Mouse (Mus musculus) liver, embryonic 15.5 days (tissue): ENCODE measurements at regions not wholly inside any gene's neighbourhood (a gene's known extent, or its start where the extent isn't known, plus 50 kb on each side); places are given as distances from the start of the nearest gene placed in this dataset. TPM values are rescaled to one million over a fixed set of nuclear protein-coding genes. Genes with fewer than 3 reads are reported as not detected.

ENCODE experiments used
- ATAC-seq: fragments of 200-750 bp; cut with Nextera tagmentation; 2 replicates; pipeline ENCODE4 v1.8.0; 2017; ENCODE audit warnings: moderate number of reproducible peaks, mild to moderate bottlenecking, moderate library complexity; ENCODE audit not compliant: insufficient read depth
- H3K27ac ChIP-seq: fragments of 300-500 bp; sonication (generic); replicated peaks from 2 replicates; pipeline ENCODE4 v1.5.1; 2015; ENCODE audit warnings: mild to moderate bottlenecking, inconsistent platforms
- H3K27me3 ChIP-seq: fragments of 300-500 bp; sonication (generic); 2 replicates; pipeline ENCODE4 v1.6.1; 2015; ENCODE audit warnings: mild to moderate bottlenecking, inconsistent platforms
- H3K36me3 ChIP-seq: fragments of 300-500 bp; sonication (generic); replicated peaks from 2 replicates; pipeline ENCODE4 v1.6.1; 2015; ENCODE audit warnings: moderate library complexity, mild to moderate bottlenecking, inconsistent platforms
- H3K4me1 ChIP-seq: fragments of 300-500 bp; sonication (generic); replicated peaks from 2 replicates; pipeline ENCODE4 v1.6.1; 2015; ENCODE audit warnings: inconsistent platforms
- H3K4me2 ChIP-seq: fragments of 300-500 bp; sonication (generic); 2 replicates; pipeline ENCODE4 v1.6.1; 2015; ENCODE audit warnings: moderate library complexity, mild to moderate bottlenecking, inconsistent platforms
- H3K4me3 ChIP-seq: fragments of 300-500 bp; sonication (generic); replicated peaks from 2 replicates; pipeline ENCODE4 v1.5.1; 2015; ENCODE audit warnings: mild to moderate bottlenecking, inconsistent platforms
- H3K9ac ChIP-seq: fragments of 300-500 bp; sonication (generic); 2 replicates; pipeline ENCODE4 v1.6.1; 2015; ENCODE audit warnings: moderate library complexity, mild to moderate bottlenecking, inconsistent platforms
- H3K9me3 ChIP-seq: fragments of 300-500 bp; sonication (generic); replicated peaks from 2 replicates; pipeline ENCODE4 v1.6.1; 2016; ENCODE audit warnings: inconsistent platforms
- WGBS: fragments of 180-500 bp; shearing (Covaris S2); methylation state at CpG from one replicate; pipeline ENCODE4 v1.1.7; 2015; ENCODE audit warnings: mixed read lengths; ENCODE audit not compliant: insufficient replicate concordance; 5-methylcytosine and 5-hydroxymethylcytosine counted together
- microRNA-seq: library from miRNA; unstranded; fragments of <30 nt; microRNA quantifications from one replicate; pipeline ENCODE4, GENCODE M21; 2016

- 71% methylated on average over 5 of the region's 5 CpGs for WGBS
- H3K9me3 ChIP-seq = no peaks in the 10 kb centered on the region
- H3K36me3 ChIP-seq = peaks cover 13% of the 10 kb centered on the region
- ATAC-seq = no peak; the same call in 1 of the 2 replicates
- no peak overlapping the region for H3K27ac ChIP-seq
- H3K4me3 ChIP-seq = no peak overlapping the region
- H3K4me1 ChIP-seq = no peaks in the 10 kb centered on the region
- no peak overlapping the region for H3K4me2 ChIP-seq
- H3K27me3 ChIP-seq = no peaks in the 10 kb centered on the region
- H3K9ac ChIP-seq = no peak overlapping the region
Observed at GRCm38 (mm10) chr13:119364160-119364559, 64.2 kb upstream of the Paip1 start.

GRCm38 (mm10) chr13:119367544-119367943 lies 60.9 kb upstream of the Paip1 start:
- Histone ChIP-seq H3K27ac (no peak overlapping the region), H3K4me3 (no peak overlapping the region), H3K36me3 (peaks cover 20% of the 10 kb centered on the region), H3K4me1 (no peaks in the 10 kb centered on the region), H3K4me2 (no peak overlapping the region), H3K27me3 (no peaks in the 10 kb centered on the region), H3K9ac (no peak overlapping the region), H3K9me3 (no peaks in the 10 kb centered on the region)
- ATAC-seq = no peak
- 48% methylated on average over 5 of the region's 5 CpGs for WGBS

- Histone ChIP-seq H3K36me3 (peaks cover 11% of the 10 kb centered on the region; the same call in 1 of the 2 replicates), H3K27me3 (no peaks in the 10 kb centered on the region), H3K9me3 (no peaks in the 10 kb centered on the region), H3K27ac (no peak overlapping the region), H3K4me1 (0 out of 2 replicates have a peak, but pooled peaks cover 2% of the 10 kb centered on the region), H3K4me3 (no peak overlapping the region), H3K4me2 (no peak overlapping the region), H3K9ac (no peak overlapping the region)
- WGBS = 41% methylated on average over 5 of the region's 5 CpGs
- ATAC-seq = no peak
Observed at GRCm38 (mm10) chr13:119378404-119379037, 49.9 kb upstream of the Paip1 start.

Small RNA genes in the stretch of these regions (microRNA-seq; reads per million reads assigned to microRNA genes)
- gene Gm44488 = not detected
